Mouse (Mus musculus) left cerebral cortex, postnatal 10 days (tissue): ENCODE data around the gene Scg2. TPM values are rescaled to one million over a fixed set of nuclear protein-coding genes. Genes with fewer than 3 reads are reported as not detected.

ENCODE experiments used
- DNase-seq, 2 experiments: peaks; one replicate each; pipeline ENCODE4 v3.0.0; 2021 to 2022; ENCODE audit warnings: low spot score in 2 of 2, mixed read lengths in 1 of 2; ENCODE audit errors: extremely low spot score in 1 of 2
- intact Hi-C: fragments of 180-260 bp; cut with DNase I; formaldehyde crosslinking; loops from one replicate; pipeline ENCODE4 v1.15.1; 2025
- total RNA-seq, 2 experiments: library from RNA; stranded (reverse); gene quantifications; 2 replicates each; pipeline ENCODE4 v1.2.3; 2021

Scg2 gene
- total RNA-seq: 100 to 1,000 TPM; 132 to 138 TPM

GRCm38 (mm10) chr1:79439609-79440308, at the start of gene Scg2:
TSS of gene Scg2 (minus strand) at chr1:79440120.
- DNase-seq: peak; percentile 84 to 90
- intact Hi-C loops: loop anchor here (5.0 to 10.0 kb wide), 3 partner anchors 185 to 712 kb away; no protein-coding TSS in a partner anchor

- peak in 1 of 2 experiments; percentile 15 for DNase-seq
- intact Hi-C loops: no loop called here
Observed at GRCm38 (mm10) chr1:79485546-79485945, 45.6 kb upstream of the Scg2 start.

- DNase-seq: no peak
- intact Hi-C loops: no loop called here
Observed at GRCm38 (mm10) chr1:79470856-79471255, 30.9 kb upstream of the Scg2 start.

- DNase-seq: no peak
- intact Hi-C loops: no loop called here
Observed at GRCm38 (mm10) chr1:79469871-79470270, 30.0 kb upstream of the Scg2 start.

- intact Hi-C loops: no loop called here
- no peak for DNase-seq
Observed at GRCm38 (mm10) chr1:79466585-79466984, 26.7 kb upstream of the Scg2 start.

- intact Hi-C loops: no loop called here
- DNase-seq: no peak
Observed at GRCm38 (mm10) chr1:79458558-79458957, 18.6 kb upstream of the Scg2 start.

- intact Hi-C loops: no loop called here
- DNase-seq: no peak
Observed at GRCm38 (mm10) chr1:79454164-79454563, 14.2 kb upstream of the Scg2 start.

- DNase-seq: no peak
- intact Hi-C loops: no loop called here
Observed at GRCm38 (mm10) chr1:79452339-79452738, 12.4 kb upstream of the Scg2 start.

GRCm38 (mm10) chr1:79450343-79451021, 10.6 kb upstream of the Scg2 start:
- DNase-seq: peak in 1 of 2 experiments; percentile 33
- intact Hi-C loops: no loop called here

- intact Hi-C loops: loop anchor here (10.0 kb wide), 1 partner anchor 175 kb away; no protein-coding TSS in a partner anchor
- DNase-seq: no peak
Observed at GRCm38 (mm10) chr1:79449943-79450342, 10.0 kb upstream of the Scg2 start.

GRCm38 (mm10) chr1:79445586-79445985, 5.7 kb upstream of the Scg2 start:
- no peak for DNase-seq
- intact Hi-C loops: loop anchor here (10.0 kb wide), 1 partner anchor 179 kb away; no protein-coding TSS in a partner anchor

GRCm38 (mm10) chr1:79437755-79438154, 2.2 kb downstream of the Scg2 start:
- intact Hi-C loops: loop anchor here (5.0 kb wide), 2 partner anchors 570 to 710 kb away; no protein-coding TSS in a partner anchor

GRCm38 (mm10) chr1:79436671-79437070, 3.2 kb downstream of the Scg2 start:
- no peak for DNase-seq
- intact Hi-C loops: loop anchor here (5.0 kb wide), 2 partner anchors 569 to 709 kb away; no protein-coding TSS in a partner anchor

More at GRCm38 (mm10) chr1:79437755-79438154, 2.2 kb downstream of the Scg2 start:
- DNase-seq: no peak

GRCm38 (mm10) chr1:79429058-79429457, 10.9 kb downstream of the Scg2 start:
- intact Hi-C loops: no loop called here

GRCm38 (mm10) chr1:79415496-79415895, 24.4 kb downstream of the Scg2 start:
- intact Hi-C loops: no loop called here

More at GRCm38 (mm10) chr1:79429058-79429457, 10.9 kb downstream of the Scg2 start:
- DNase-seq: no peak

GRCm38 (mm10) chr1:79406337-79406942, 33.5 kb downstream of the Scg2 start:
- intact Hi-C loops: no loop called here
- DNase-seq: no peak

More at GRCm38 (mm10) chr1:79415496-79415895, 24.4 kb downstream of the Scg2 start:
- DNase-seq: no peak

GRCm38 (mm10) chr1:79401090-79402012, 38.6 kb downstream of the Scg2 start:
- intact Hi-C loops: no loop called here
- DNase-seq: no peak

GRCm38 (mm10) chr1:79400284-79400683, 39.6 kb downstream of the Scg2 start:
- no peak for DNase-seq
- intact Hi-C loops: no loop called here
